Mouse (Mus musculus): ENCODE data around the gene Prokr2. TPM values are rescaled to one million over a fixed set of nuclear protein-coding genes. Genes with fewer than 3 reads are reported as not detected.

The Prokr2 gene
- polyA plus RNA-seq, 1 experiment, result 3.8 TPM

DNA sequence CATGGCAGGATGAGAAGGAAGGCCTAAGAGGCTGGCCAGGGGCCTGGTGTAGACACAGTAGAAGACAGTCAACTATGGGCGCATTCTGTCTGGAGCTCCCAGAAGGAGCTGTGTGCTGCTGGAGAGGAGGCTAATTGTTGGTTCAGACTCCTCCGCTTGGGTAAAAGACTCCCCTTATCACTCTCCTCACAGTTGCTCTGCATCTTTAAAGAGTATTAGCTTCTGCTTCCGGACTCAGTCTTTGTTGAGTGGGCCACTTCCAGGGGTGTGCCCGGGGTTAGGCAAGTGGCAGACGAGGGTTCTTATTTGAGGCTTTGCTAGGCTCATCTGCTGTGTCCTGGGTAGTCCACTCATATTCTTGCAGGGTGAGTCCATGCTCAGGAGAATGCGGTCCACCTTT, 76.4 kb downstream of the Prokr2 start:
- WGBS, result over 99% methylated on average over 6 of the region's 6 CpGs
- Histone ChIP-seq H3K4me3 (ENCODE audit: control insufficient read depth, insufficient read depth, low read length) (no peak overlapping the region), H3K27ac (ENCODE audit: control insufficient read depth, insufficient read depth, low read length) (no peak overlapping the region), H3K36me3 (ENCODE audit: control insufficient read depth, insufficient read depth, low read length) (peaks cover 31% of the 10 kb centered on the region), H3K27me3 (ENCODE audit: control insufficient read depth, insufficient read depth, low read length) (no peaks in the 10 kb centered on the region), H3K4me1 (replicated peaks; ENCODE audit: control insufficient read depth, insufficient read depth, low read length) (no peaks in the 10 kb centered on the region)
- no peak for DNase-seq
- TF ChIP-seq POLR2A (IDR thresholded peaks at IDR 0.05; ENCODE audit: control insufficient read depth, extremely low read depth, insufficient read depth, low read length, poor library complexity), result no peak
- no peak for TF ChIP-seq CTCF (IDR thresholded peaks at IDR 0.05; ENCODE audit: borderline replicate concordance, control insufficient read depth, extremely low read depth, insufficient read depth, low read length, poor library complexity)

GRCm38 (mm10) chr2:132307213-132307843, 77.9 kb downstream of the Prokr2 start:
- Histone ChIP-seq H3K4me3 (ENCODE audit: control insufficient read depth, insufficient read depth, low read length) (no peak overlapping the region), H3K4me1 (replicated peaks; ENCODE audit: control insufficient read depth, insufficient read depth, low read length) (no peaks in the 10 kb centered on the region), H3K36me3 (ENCODE audit: control insufficient read depth, insufficient read depth, low read length) (peaks cover 36% of the 10 kb centered on the region), H3K27me3 (ENCODE audit: control insufficient read depth, insufficient read depth, low read length) (no peaks in the 10 kb centered on the region), H3K27ac (ENCODE audit: control insufficient read depth, insufficient read depth, low read length) (no peak overlapping the region)
- no peak for DNase-seq
- 97% methylated on average over 11 of the region's 11 CpGs for WGBS
- no peak for TF ChIP-seq CTCF (IDR thresholded peaks at IDR 0.05; ENCODE audit: borderline replicate concordance, control insufficient read depth, extremely low read depth, insufficient read depth, low read length, poor library complexity)
- no peak for TF ChIP-seq POLR2A (IDR thresholded peaks at IDR 0.05; ENCODE audit: control insufficient read depth, extremely low read depth, insufficient read depth, low read length, poor library complexity)

DNA sequence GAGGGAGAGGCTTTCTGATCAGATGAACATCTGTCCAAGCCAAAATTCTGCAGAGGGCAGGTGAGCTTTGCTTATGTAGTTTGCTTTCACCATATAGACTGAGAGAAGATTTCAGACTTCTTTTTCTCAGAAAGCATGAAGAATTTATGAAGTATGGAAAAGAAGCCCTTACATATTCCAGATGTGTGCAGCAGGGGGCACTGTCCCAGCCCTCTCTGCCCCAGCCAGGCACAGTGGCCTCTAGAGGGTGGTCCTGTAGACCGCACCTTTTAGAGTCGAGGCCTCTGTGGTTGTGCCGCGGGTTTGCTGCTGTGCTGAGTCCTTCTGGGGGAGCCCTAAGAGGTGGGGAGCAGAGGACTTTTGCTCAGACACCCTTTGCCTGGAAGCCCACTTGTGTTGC, 79.3 kb downstream of the Prokr2 start:
- DNase-seq, result peak; percentile 25
- TF ChIP-seq CTCF (IDR thresholded peaks at IDR 0.05; ENCODE audit: borderline replicate concordance, control insufficient read depth, extremely low read depth, insufficient read depth, low read length, poor library complexity) (peak; percentile 96), POLR2A (IDR thresholded peaks at IDR 0.05; ENCODE audit: control insufficient read depth, extremely low read depth, insufficient read depth, low read length, poor library complexity) (no peak)
- Histone ChIP-seq H3K27ac (ENCODE audit: control insufficient read depth, insufficient read depth, low read length) (no peak overlapping the region), H3K4me1 (replicated peaks; ENCODE audit: control insufficient read depth, insufficient read depth, low read length) (no peaks in the 10 kb centered on the region), H3K4me3 (ENCODE audit: control insufficient read depth, insufficient read depth, low read length) (no peak overlapping the region), H3K36me3 (ENCODE audit: control insufficient read depth, insufficient read depth, low read length) (peaks cover 50% of the 10 kb centered on the region), H3K27me3 (ENCODE audit: control insufficient read depth, insufficient read depth, low read length) (no peaks in the 10 kb centered on the region)
- WGBS, result 29% methylated on average over 4 of the region's 4 CpGs

GRCm38 (mm10) chr2:132305165-132305564, 80.1 kb downstream of the Prokr2 start:
- Histone ChIP-seq H3K27ac (ENCODE audit: control insufficient read depth, insufficient read depth, low read length) (no peak overlapping the region), H3K27me3 (ENCODE audit: control insufficient read depth, insufficient read depth, low read length) (no peaks in the 10 kb centered on the region), H3K4me1 (replicated peaks; ENCODE audit: control insufficient read depth, insufficient read depth, low read length) (no peaks in the 10 kb centered on the region), H3K36me3 (ENCODE audit: control insufficient read depth, insufficient read depth, low read length) (peaks cover 51% of the 10 kb centered on the region), H3K4me3 (ENCODE audit: control insufficient read depth, insufficient read depth, low read length) (no peak overlapping the region)
- TF ChIP-seq POLR2A (IDR thresholded peaks at IDR 0.05; ENCODE audit: control insufficient read depth, extremely low read depth, insufficient read depth, low read length, poor library complexity) (no peak), CTCF (IDR thresholded peaks at IDR 0.05; ENCODE audit: borderline replicate concordance, control insufficient read depth, extremely low read depth, insufficient read depth, low read length, poor library complexity) (no peak)
- 74% methylated on average over 7 of the region's 7 CpGs for WGBS
- no peak for DNase-seq

GRCm38 (mm10) chr2:132301436-132301835, 83.8 kb downstream of the Prokr2 start:
- 100% methylated on average over 4 of the region's 4 CpGs for WGBS
- no peak for DNase-seq

DNA sequence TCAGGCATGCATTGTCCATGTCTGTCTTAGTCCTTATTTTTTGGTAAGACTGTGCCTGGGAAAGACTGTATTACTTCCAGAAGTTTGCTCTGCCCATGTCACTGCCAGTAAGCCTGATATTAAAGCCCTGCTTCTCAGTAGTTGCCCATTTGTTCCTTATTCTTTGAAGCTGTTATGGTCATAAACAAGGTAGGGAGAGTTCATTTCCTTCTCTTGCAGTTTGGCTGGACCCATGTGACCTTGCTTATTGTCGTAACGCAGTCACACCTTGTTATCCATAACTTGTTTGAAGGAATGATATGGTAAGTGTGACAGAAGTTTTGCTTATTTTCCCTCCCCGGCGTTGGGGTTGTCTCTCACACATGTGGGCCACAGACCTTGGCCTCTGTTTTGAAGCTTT, 87.0 kb downstream of the Prokr2 start:
- WGBS, result 98% methylated on average over 4 of the region's 4 CpGs
- no peak overlapping the region for H3K27ac ChIP-seq (ENCODE audit: control insufficient read depth, insufficient read depth, low read length)
- no peak overlapping the region for H3K4me3 ChIP-seq (ENCODE audit: control insufficient read depth, insufficient read depth, low read length)
- H3K36me3 ChIP-seq (ENCODE audit: control insufficient read depth, insufficient read depth, low read length), result peaks cover 73% of the 10 kb centered on the region
- H3K4me1 ChIP-seq (replicated peaks; ENCODE audit: control insufficient read depth, insufficient read depth, low read length), result peaks cover 6% of the 10 kb centered on the region
- DNase-seq, result no peak
- H3K27me3 ChIP-seq (ENCODE audit: control insufficient read depth, insufficient read depth, low read length), result no peaks in the 10 kb centered on the region
- no peak for TF ChIP-seq POLR2A (IDR thresholded peaks at IDR 0.05; ENCODE audit: control insufficient read depth, extremely low read depth, insufficient read depth, low read length, poor library complexity)
- TF ChIP-seq CTCF (IDR thresholded peaks at IDR 0.05; ENCODE audit: borderline replicate concordance, control insufficient read depth, extremely low read depth, insufficient read depth, low read length, poor library complexity), result no peak

More at GRCm38 (mm10) chr2:132301436-132301835, 83.8 kb downstream of the Prokr2 start:
- Histone ChIP-seq H3K4me1 (replicated peaks; ENCODE audit: control insufficient read depth, insufficient read depth, low read length) (no peaks in the 10 kb centered on the region), H3K4me3 (ENCODE audit: control insufficient read depth, insufficient read depth, low read length) (no peak overlapping the region), H3K36me3 (ENCODE audit: control insufficient read depth, insufficient read depth, low read length) (peaks cover 65% of the 10 kb centered on the region), H3K27me3 (ENCODE audit: control insufficient read depth, insufficient read depth, low read length) (no peaks in the 10 kb centered on the region), H3K27ac (ENCODE audit: control insufficient read depth, insufficient read depth, low read length) (no peak overlapping the region)
- TF ChIP-seq CTCF (IDR thresholded peaks at IDR 0.05; ENCODE audit: borderline replicate concordance, control insufficient read depth, extremely low read depth, insufficient read depth, low read length, poor library complexity) (no peak), POLR2A (IDR thresholded peaks at IDR 0.05; ENCODE audit: control insufficient read depth, extremely low read depth, insufficient read depth, low read length, poor library complexity) (no peak)

All from thymus, adult 2 months (tissue).